Comparison of ENCODE assay signal across 11 mouse cellular contexts in genomic region chr9:102992877-102993276, GRCm38 (mm10). TPM values are rescaled to one million over a fixed set of nuclear protein-coding genes. Genes with fewer than 3 reads are reported as not detected.
A peak's percentile ranks its signal among the peaks of the same experiment; 100 is the strongest.
DNase-seq lines count a peak whose midpoint lies in the region; ATAC-seq lines count a peak whose summit lies in the region.
"Had no signal": no experiment of that assay in that cellular context is flagged by ENCODE, and none has a peak within 500 bp of the region (broad histone marks: within the 10 kb centered on the region; RNA-seq: fewer than 3 reads in every experiment).

No protein-coding gene starts in this region.

- H3K9ac ChIP-seq in hindbrain, embryonic 13.5 days: 0 out of 2 replicates have a peak overlapping the region, but pooled peaks have one; percentile 39
- H3K9ac ChIP-seq: limb, embryonic 13.5 days had no signal

- H3K4me3 ChIP-seq in embryonic facial prominence, embryonic 10.5 days: no peak overlapping the region
- no peak overlapping the region for H3K4me3 ChIP-seq in hindbrain, embryonic 13.5 days
- H3K4me3 ChIP-seq: limb, embryonic 13.5 days had no signal

- no peaks in the 10 kb centered on the region for H3K36me3 ChIP-seq in embryonic facial prominence, embryonic 10.5 days (replicated peaks)
- no peaks in the 10 kb centered on the region for H3K36me3 ChIP-seq in hindbrain, embryonic 13.5 days
- H3K36me3 ChIP-seq: limb, embryonic 13.5 days had no signal

- intact Hi-C loops in left cerebral cortex, postnatal 25 days (cut with DNase I): no loop called here

- H3K9me3 ChIP-seq in embryonic facial prominence, embryonic 10.5 days: no peaks in the 10 kb centered on the region
- H3K9me3 ChIP-seq in hindbrain, embryonic 13.5 days: no peaks in the 10 kb centered on the region
- H3K9me3 ChIP-seq: limb, embryonic 13.5 days had no signal

- no peak for ATAC-seq in hindbrain, embryonic 13.5 days (ENCODE audit: low FRiP score)

- DNase-seq in kidney, adult 11 months: peak; percentile 27
- no peak for DNase-seq in kidney, adult 9 months
- DNase-seq in embryonic facial prominence, embryonic 10.5 days (ENCODE audit: low spot score): peak; percentile 60
- peak; percentile 48 for DNase-seq in mesoderm, embryonic 11.5 days (ENCODE audit: low read depth, low spot score)
- no peak for DNase-seq in cerebellum, postnatal 4 days (ENCODE audit: low spot score in 2 of 2)
- DNase-seq in thymus, postnatal 0 days (ENCODE audit: low spot score): no peak
- no peak for DNase-seq in left cerebral cortex, postnatal 25 days (ENCODE audit: low spot score in 2 of 2)
- DNase-seq: gastrocnemius, postnatal 36 days; thymus, postnatal 4 days had no signal

- H3K27ac ChIP-seq in embryonic facial prominence, embryonic 10.5 days (replicated peaks): peak overlapping the region; percentile 72
- peak overlapping the region; percentile 55; the same call in 1 of the 2 replicates for H3K27ac ChIP-seq in hindbrain, embryonic 13.5 days
- H3K27ac ChIP-seq: limb, embryonic 13.5 days had no signal

- no peak overlapping the region for H3K4me2 ChIP-seq in hindbrain, embryonic 13.5 days
- H3K4me2 ChIP-seq: limb, embryonic 13.5 days had no signal

- no peaks in the 10 kb centered on the region for H3K27me3 ChIP-seq in embryonic facial prominence, embryonic 10.5 days (replicated peaks; ENCODE audit: low read depth, poor library complexity, severe bottlenecking)
- H3K27me3 ChIP-seq in hindbrain, embryonic 13.5 days: no peaks in the 10 kb centered on the region
- H3K27me3 ChIP-seq: limb, embryonic 13.5 days had no signal

- WGBS in embryonic facial prominence, embryonic 10.5 days: 19% methylated on average over 6 of the region's 6 CpGs
- whole genome bisulfite sequencing in hindbrain, embryonic 13.5 days: 38% methylated on average over 6 of the region's 6 CpGs

- peaks cover 59% of the 10 kb centered on the region for H3K4me1 ChIP-seq in embryonic facial prominence, embryonic 10.5 days
- peaks cover 29% of the 10 kb centered on the region for H3K4me1 ChIP-seq in hindbrain, embryonic 13.5 days (replicated peaks)

RNA-seq across cellular contexts. Expression of gene Slco2a1, which starts 4.4 kb away (rescaled TPM):
- 0.69 and 1.2 TPM in 2 replicates for polyA plus RNA-seq in embryonic facial prominence, embryonic 10.5 days (2016; fragmentation: Nextera tagmentation; extraction: Ambion mirVana)
- polyA plus RNA-seq in hindbrain, embryonic 13.5 days (2015; fragmentation: Nextera tagmentation; extraction: Ambion mirVana): 1.1 and 1.2 TPM in 2 replicates
- 10.0 and 12.2 TPM in 2 replicates for polyA plus RNA-seq in thymus, postnatal 0 days (2015; fragmentation: Nextera tagmentation; extraction: Ambion mirVana)
- total RNA-seq in left cerebral cortex, postnatal 25 days (2021): 1 to 10 TPM; 1.3 TPM

Comparison
In these comparisons a context has a peak if more than half of its experiments do, and no peak if none do; other contexts are left out.
1. DNase-seq: peak in kidney, adult 11 months (single experiment), embryonic facial prominence, embryonic 10.5 days (single experiment) and mesoderm, embryonic 11.5 days (single experiment); none in kidney, adult 9 months (single experiment), cerebellum, postnatal 4 days (0 of 2), thymus, postnatal 0 days (single experiment) and left cerebral cortex, postnatal 25 days (0 of 2).